Mouse (Mus musculus): Measurements from ENCODE around the gene Stab1.

DNA sequence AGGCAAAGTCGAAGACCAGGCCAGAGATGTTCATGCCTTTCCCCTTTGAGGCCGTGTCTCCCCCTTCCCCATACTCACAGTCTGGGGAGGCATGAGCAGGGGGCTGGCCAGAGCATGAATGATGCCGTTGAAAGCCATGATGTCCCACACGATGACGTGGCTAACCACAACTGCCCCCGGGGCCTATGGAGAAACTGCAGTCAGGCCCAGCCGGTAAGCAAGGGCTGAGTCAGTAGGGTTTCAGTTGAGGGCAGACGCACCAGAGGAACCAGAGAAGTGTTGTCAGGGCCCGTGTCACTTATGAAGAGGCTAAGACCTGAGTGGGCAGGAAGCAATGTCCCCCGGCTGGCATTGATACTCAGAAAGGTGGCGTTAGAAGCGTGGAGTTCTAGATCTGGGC is 28.8 kb downstream of the Stab1 start:
- TF ChIP-seq CTCF (conservative IDR thresholded peaks at IDR 0.05; ENCODE audit: low read length), result no peak
- TF ChIP-seq NANOG (IDR thresholded peaks at IDR 0.05; ENCODE audit: borderline replicate concordance, low read length), result no peak

Measured in E14TG2a.4 (cell line).